Mouse (Mus musculus): Measurements from ENCODE around the gene Vac14. TPM values are rescaled to one million over a fixed set of nuclear protein-coding genes. Genes with fewer than 3 reads are reported as not detected.

Vac14 gene
- 29.8 and 30.8 TPM in 2 replicates for polyA plus RNA-seq (2012; rRNA removed)

GRCm38 (mm10) chr8:110618391-110619207 lies at the start of gene Vac14:
TSS of gene Vac14 (plus strand) at chr8:110618585.

DNA sequence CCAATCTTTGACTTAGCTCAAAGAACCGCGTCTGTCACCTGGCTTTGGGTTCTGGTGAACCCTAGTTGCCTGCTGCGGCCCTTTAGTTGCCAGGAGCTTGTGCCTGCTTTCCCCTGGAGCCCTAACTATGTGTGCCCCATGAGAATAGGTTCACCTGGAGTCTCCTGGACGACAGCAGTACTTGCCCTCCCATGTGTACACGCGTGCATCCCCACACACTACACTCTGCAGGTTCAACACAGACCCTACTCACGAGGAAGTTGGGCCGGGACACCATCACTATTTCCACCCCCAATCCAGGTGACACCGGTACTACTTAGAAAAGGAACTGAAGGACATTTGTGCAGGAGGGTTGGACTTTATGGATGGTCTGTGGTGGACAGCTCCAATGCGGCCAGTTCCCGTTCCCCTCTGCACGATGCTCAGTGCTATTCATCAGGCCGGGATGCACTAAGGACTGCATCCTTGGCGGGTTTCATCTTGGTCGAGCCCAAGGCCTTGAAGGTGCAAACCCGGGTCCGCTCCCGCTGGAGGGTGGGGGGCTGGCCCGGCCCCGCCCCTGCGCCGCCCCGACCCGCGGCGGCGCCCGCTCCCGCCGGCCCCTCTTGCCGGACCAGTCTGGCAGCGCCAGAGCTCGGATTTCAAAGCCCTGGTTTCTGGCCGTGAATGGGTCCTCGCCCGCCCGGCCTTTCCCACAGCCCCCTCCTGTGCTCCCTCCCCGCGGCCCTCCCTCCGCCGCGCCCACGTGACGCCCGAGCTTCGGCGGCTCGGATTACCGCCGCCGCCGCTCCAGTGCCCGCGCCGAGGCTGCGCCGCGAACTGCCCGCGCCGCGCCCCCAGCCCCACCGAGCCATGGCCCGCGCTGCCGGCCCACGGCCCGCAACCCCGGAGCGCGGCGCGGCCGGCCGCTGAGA lies 102.6 kb downstream of the Vac14 start, which contains the start of gene Mtss1l:
TSS of gene Mtss1l (plus strand) at position 792 of the 914 bp plus-strand sequence.

Other genes starting within 250 kb of the Vac14 start
- gene Mtss1l, start 102.9 kb downstream of the Vac14 start, polyA plus RNA-seq (2012; rRNA removed) = 57.3 and 58.0 TPM in 2 replicates
- gene Il34, start 187.3 kb downstream of the Vac14 start, polyA plus RNA-seq (2012; rRNA removed) = 24.9 and 32.0 TPM in 2 replicates
- gene Cog4, start 228.0 kb downstream of the Vac14 start, polyA plus RNA-seq (2012; rRNA removed) = 23.2 and 23.5 TPM in 2 replicates
- 19.6 and 21.8 TPM in 2 replicates for gene Sf3b3, start 228.2 kb downstream of the Vac14 start, polyA plus RNA-seq (2012; rRNA removed)

Data from colon, adult 2 months (tissue).